Mouse (Mus musculus) erythroblast, embryonic 14.5 days (primary cell): ENCODE results near the gene Hs3st3b1.

Experiments
- GATA1 ChIP-seq: IDR thresholded peaks from 2 replicates; pipeline ENCODE4 v1.6.1; 2012; ENCODE audit warnings: low read length, inconsistent platforms, mixed read lengths
- TAL1 ChIP-seq: IDR thresholded peaks from 3 replicates; pipeline ENCODE4 v1.6.1; 2012; ENCODE audit warnings: low read length, inconsistent platforms, mixed read lengths

DNA sequence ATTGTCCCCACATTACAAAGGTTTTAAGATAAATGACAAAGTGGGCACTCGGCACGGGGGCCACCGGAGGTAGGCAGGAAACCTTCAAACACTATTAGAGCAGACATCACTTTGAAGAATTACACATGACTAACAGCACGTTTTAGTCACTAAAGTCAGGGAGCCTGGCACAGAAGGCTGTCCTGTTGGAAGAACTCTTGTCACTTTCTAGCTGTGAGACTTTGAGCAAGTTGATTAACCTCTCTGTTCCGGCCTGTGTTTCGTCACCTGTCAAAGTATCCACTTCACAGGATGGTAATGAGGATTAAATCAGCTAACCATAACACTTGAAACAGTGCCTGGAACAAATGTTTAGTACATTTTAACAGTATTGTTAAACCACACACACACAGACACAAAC lies 4.5 kb downstream of the Hs3st3b1 start:
- TF ChIP-seq GATA1 (no peak), TAL1 (no peak)
